9 mouse cellular contexts compared by ENCODE assay signal in genomic region chr5:102113009-102113408, GRCm38 (mm10). TPM values are rescaled to one million over a fixed set of nuclear protein-coding genes. Genes with fewer than 3 reads are reported as not detected.
DNase-seq lines count a peak whose midpoint lies in the region; ATAC-seq and TF ChIP-seq lines count a peak whose summit lies in the region.
"Had no signal": no experiment of that assay in that cellular context is flagged by ENCODE, and none has a peak within 500 bp of the region (broad histone marks: within the 10 kb centered on the region; RNA-seq: fewer than 3 reads in every experiment).

No protein-coding gene starts in this region.

- peak; percentile 54 for ATAC-seq in forebrain, postnatal 0 days
- no peak for ATAC-seq in forebrain, embryonic 15.5 days (replicated peaks)
- peak; percentile 14; the same call in 1 of the 2 replicates for ATAC-seq in midbrain, embryonic 14.5 days (ENCODE audit: low FRiP score, low TSS enrichment)
- no peak for ATAC-seq in megakaryocyte progenitor cell, adult 5-6 weeks (replicated peaks; ENCODE audit: poor library complexity)

- no peaks in the 10 kb centered on the region for H3K27me3 ChIP-seq in forebrain, postnatal 0 days (ENCODE audit: insufficient read depth, low read length)
- H3K27me3 ChIP-seq in forebrain, embryonic 15.5 days = no peaks in the 10 kb centered on the region
- no peaks in the 10 kb centered on the region for H3K27me3 ChIP-seq in midbrain, embryonic 14.5 days (ENCODE audit: control insufficient read depth, insufficient read depth, low read length)

- H3K9me3 ChIP-seq in forebrain, postnatal 0 days (ENCODE audit: low read length) = no peaks in the 10 kb centered on the region
- no peaks in the 10 kb centered on the region for H3K9me3 ChIP-seq in forebrain, embryonic 15.5 days
- no peaks in the 10 kb centered on the region for H3K9me3 ChIP-seq in midbrain, embryonic 14.5 days (ENCODE audit: control insufficient read depth, low read length)

- no peak overlapping the region for H3K9ac ChIP-seq in forebrain, postnatal 0 days
- H3K9ac ChIP-seq in forebrain, embryonic 15.5 days (replicated peaks) = no peak overlapping the region
- no peak overlapping the region for H3K9ac ChIP-seq in midbrain, embryonic 14.5 days (replicated peaks; ENCODE audit: low read length)
- H3K9ac ChIP-seq: liver, embryonic 14.5 days had no signal

- peak; percentile 38 for DNase-seq in forebrain, postnatal 0 days
- DNase-seq in left cerebral cortex, postnatal 25 days (ENCODE audit: low spot score in 2 of 2) = peak; percentile 56 to 63
- DNase-seq in left cerebral cortex, postnatal 4 days = no peak
- DNase-seq in adrenal gland, postnatal 10 days = peak; percentile 49
- DNase-seq in midbrain, embryonic 14.5 days = peak; percentile 68
- DNase-seq in thymus, postnatal 14 days = no peak

- H3K4me1 ChIP-seq in forebrain, postnatal 0 days (ENCODE audit: insufficient read depth) = 0 out of 2 replicates have a peak, but pooled peaks cover 2% of the 10 kb centered on the region
- H3K4me1 ChIP-seq in forebrain, embryonic 15.5 days = peaks cover 6% of the 10 kb centered on the region
- H3K4me1 ChIP-seq in midbrain, embryonic 14.5 days (ENCODE audit: control insufficient read depth, insufficient read depth, low read length) = peaks cover 37% of the 10 kb centered on the region

- intact Hi-C loops in left cerebral cortex, postnatal 25 days (cut with DNase I) = no loop called here
- intact Hi-C loops in left cerebral cortex, postnatal 4 days (cut with DNase I) = no loop called here

- WGBS in forebrain, postnatal 0 days = 58% methylated on average over 14 of the region's 14 CpGs
- WGBS in forebrain, embryonic 15.5 days = 64% methylated on average over 14 of the region's 14 CpGs
- WGBS in midbrain, embryonic 14.5 days = 56% methylated on average over 14 of the region's 14 CpGs

- H3K27ac ChIP-seq in forebrain, postnatal 0 days (ENCODE audit: low read depth, low read length) = no peak overlapping the region
- H3K27ac ChIP-seq in forebrain, embryonic 15.5 days (replicated peaks) = no peak overlapping the region
- no peak overlapping the region for H3K27ac ChIP-seq in midbrain, embryonic 14.5 days (replicated peaks; ENCODE audit: low read depth, low read length)
- H3K27ac ChIP-seq: liver, embryonic 14.5 days had no signal

- no peaks in the 10 kb centered on the region for H3K36me3 ChIP-seq in forebrain, postnatal 0 days (ENCODE audit: insufficient read depth)
- no peaks in the 10 kb centered on the region for H3K36me3 ChIP-seq in forebrain, embryonic 15.5 days
- no peaks in the 10 kb centered on the region for H3K36me3 ChIP-seq in midbrain, embryonic 14.5 days (ENCODE audit: control insufficient read depth, insufficient read depth, low read length)

- H3K4me2 ChIP-seq in forebrain, postnatal 0 days (ENCODE audit: low read depth) = peak overlapping the region; percentile 3; the same call in 1 of the 2 replicates
- H3K4me2 ChIP-seq in forebrain, embryonic 15.5 days (replicated peaks) = no peak overlapping the region
- H3K4me2 ChIP-seq in midbrain, embryonic 14.5 days (ENCODE audit: low read length) = no peak overlapping the region

- TF ChIP-seq CTCF in forebrain, postnatal 0 days (IDR thresholded peaks at IDR 0.05; ENCODE audit: low read depth) = no peak

- H3K4me3 ChIP-seq in forebrain, postnatal 0 days (ENCODE audit: low read depth, low read length) = no peak overlapping the region
- no peak overlapping the region for H3K4me3 ChIP-seq in forebrain, embryonic 15.5 days
- no peak overlapping the region for H3K4me3 ChIP-seq in midbrain, embryonic 14.5 days (replicated peaks; ENCODE audit: low read depth, low read length)

RNA-seq across cellular contexts. Expression of gene Wdfy3, which starts 43.3 kb away (rescaled TPM):
- 48.1 and 68.8 TPM in 2 replicates for total RNA-seq in forebrain, postnatal 0 days (2014; rRNA removed)
- polyA plus RNA-seq in forebrain, postnatal 0 days (2015; fragmentation: Nextera tagmentation; extraction: Ambion mirVana) = 7.7 and 15.4 TPM in 2 replicates
- 26.2 and 26.3 TPM in 2 replicates for polyA plus RNA-seq in forebrain, embryonic 15.5 days (2015; fragmentation: Nextera tagmentation; extraction: Ambion mirVana)
- 100 to 1,000 TPM; 125 to 129 TPM for total RNA-seq in left cerebral cortex, postnatal 25 days (2021)
- 100 to 1,000 TPM; 118 TPM for total RNA-seq in left cerebral cortex, postnatal 4 days (2021)
- total RNA-seq in adrenal gland, postnatal 10 days (2021) = 10 to 100 TPM; 36.0 to 49.3 TPM
- 34.5 and 41.5 TPM in 2 replicates for polyA plus RNA-seq in midbrain, embryonic 14.5 days (2014; fragmentation: Nextera tagmentation; extraction: Ambion mirVana)
- total RNA-seq in megakaryocyte progenitor cell, adult 5-6 weeks (2015) = 9.5 and 10.9 TPM in 2 replicates
- 5.4 and 5.9 TPM in 2 replicates for total RNA-seq in megakaryocyte progenitor cell, adult 5-6 weeks (2017)

Comparison
In these comparisons a context has a peak if more than half of its experiments do, and no peak if none do; other contexts are left out.
1. ATAC-seq: peak in forebrain, postnatal 0 days (single experiment) and midbrain, embryonic 14.5 days (single experiment); none in forebrain, embryonic 15.5 days (single experiment) and megakaryocyte progenitor cell, adult 5-6 weeks (single experiment).
2. DNase-seq: peak in forebrain, postnatal 0 days (single experiment), left cerebral cortex, postnatal 25 days (2 of 2), adrenal gland, postnatal 10 days (single experiment) and midbrain, embryonic 14.5 days (single experiment); none in left cerebral cortex, postnatal 4 days (single experiment) and thymus, postnatal 14 days (single experiment).